Mouse (Mus musculus): ENCODE results near the gene Auts2. TPM values are rescaled to one million over a fixed set of nuclear protein-coding genes. Genes with fewer than 3 reads are reported as not detected.

The Auts2 gene
- polyA plus RNA-seq, 1 experiment: not detected

- TF ChIP-seq GATA1 (IDR thresholded peaks at IDR 0.05; ENCODE audit: low read length): no peak
These were observed 961.8 kb downstream of the Auts2 start for GRCm38 (mm10) chr5:131581110-131582050.

GRCm38 (mm10) chr5:131578737-131579136 lies 964.4 kb downstream of the Auts2 start:
- TF ChIP-seq GATA1 (IDR thresholded peaks at IDR 0.05; ENCODE audit: low read length): no peak

GRCm38 (mm10) chr5:131575733-131576265 lies 967.3 kb downstream of the Auts2 start:
- TF ChIP-seq GATA1 (IDR thresholded peaks at IDR 0.05; ENCODE audit: low read length): no peak

- no peak for TF ChIP-seq GATA1 (IDR thresholded peaks at IDR 0.05; ENCODE audit: low read length)
These were observed 968.0 kb downstream of the Auts2 start for GRCm38 (mm10) chr5:131575086-131575514.

- no peak for TF ChIP-seq GATA1 (IDR thresholded peaks at IDR 0.05; ENCODE audit: low read length)
These were observed 968.6 kb downstream of the Auts2 start for GRCm38 (mm10) chr5:131574469-131575085.

GRCm38 (mm10) chr5:131573296-131574177 lies 969.6 kb downstream of the Auts2 start:
- TF ChIP-seq GATA1 (IDR thresholded peaks at IDR 0.05; ENCODE audit: low read length): no peak

GRCm38 (mm10) chr5:131566032-131566431 lies 977.1 kb downstream of the Auts2 start:
- no peak for TF ChIP-seq GATA1 (IDR thresholded peaks at IDR 0.05; ENCODE audit: low read length)

GRCm38 (mm10) chr5:131563630-131564252 lies 979.4 kb downstream of the Auts2 start:
- no peak for TF ChIP-seq GATA1 (IDR thresholded peaks at IDR 0.05; ENCODE audit: low read length)

- TF ChIP-seq GATA1 (IDR thresholded peaks at IDR 0.05; ENCODE audit: low read length): no peak
These were observed 982.2 kb downstream of the Auts2 start for GRCm38 (mm10) chr5:131560773-131561560.

GRCm38 (mm10) chr5:131558403-131559174 lies 984.6 kb downstream of the Auts2 start:
- TF ChIP-seq GATA1 (IDR thresholded peaks at IDR 0.05; ENCODE audit: low read length): no peak

GRCm38 (mm10) chr5:131557591-131558385 lies 985.4 kb downstream of the Auts2 start:
- TF ChIP-seq GATA1 (IDR thresholded peaks at IDR 0.05; ENCODE audit: low read length): no peak

- TF ChIP-seq GATA1 (IDR thresholded peaks at IDR 0.05; ENCODE audit: low read length): no peak
These were observed 994.1 kb downstream of the Auts2 start for GRCm38 (mm10) chr5:131548932-131549563.
